Mouse (Mus musculus) testis, adult 2 months (tissue): Measurements from ENCODE around the gene Rab11a.

Experiments used
- CTCF ChIP-seq: fragments of 200-500 bp; IDR thresholded peaks from 2 replicates; pipeline ENCODE4 v1.5.1; 2012; ENCODE audit warnings: low read depth, mild to moderate bottlenecking, inconsistent platforms, low read length, moderate library complexity; ENCODE audit not compliant: control insufficient read depth, insufficient read depth, insufficient replicate concordance
- POLR2A ChIP-seq: fragments of 200-500 bp; IDR thresholded peaks from 2 replicates; pipeline ENCODE4 v1.6.1; 2012; ENCODE audit warnings: low read depth, mild to moderate bottlenecking, inconsistent platforms, low read length, moderate library complexity; ENCODE audit not compliant: control insufficient read depth

- no peak for TF ChIP-seq CTCF
- no peak for TF ChIP-seq POLR2A
Measured at GRCm38 (mm10) chr9:64719526-64720163, 17.9 kb downstream of the Rab11a start.
